Mouse (Mus musculus) embryonic facial prominence, embryonic 12.5 days (tissue): Measurements from ENCODE around the gene Klf3. TPM values are rescaled to one million over a fixed set of nuclear protein-coding genes. Genes with fewer than 3 reads are reported as not detected.

Experiments
- ATAC-seq: fragments of 200-750 bp; cut with Nextera tagmentation; 2 replicates; pipeline ENCODE4 v1.8.0; 2017; ENCODE audit not compliant: insufficient number of reproducible peaks, insufficient read depth, low FRiP score, low TSS enrichment
- H3K27ac ChIP-seq: fragments of 300-500 bp; sonication (generic); 2 replicates; pipeline ENCODE4 v1.5.1; 2016; ENCODE audit warnings: mild to moderate bottlenecking
- H3K27me3 ChIP-seq: fragments of 300-500 bp; sonication (generic); 2 replicates; pipeline ENCODE4 v1.6.1; 2016; ENCODE audit warnings: mild to moderate bottlenecking, moderate library complexity
- H3K36me3 ChIP-seq: fragments of 300-500 bp; sonication (generic); 2 replicates; pipeline ENCODE4 v1.6.1; 2016; ENCODE audit warnings: mild to moderate bottlenecking
- H3K4me1 ChIP-seq: fragments of 300-500 bp; sonication (generic); 2 replicates; pipeline ENCODE4 v1.6.1; 2016
- H3K4me2 ChIP-seq: fragments of 300-500 bp; sonication (generic); replicated peaks from 2 replicates; pipeline ENCODE4 v1.6.1; 2016; ENCODE audit warnings: mild to moderate bottlenecking, moderate library complexity
- H3K4me3 ChIP-seq: fragments of 300-500 bp; sonication (generic); 2 replicates; pipeline ENCODE4 v1.5.1; 2016; ENCODE audit warnings: mild to moderate bottlenecking
- H3K9ac ChIP-seq: fragments of 300-500 bp; sonication (generic); 2 replicates; pipeline ENCODE4 v1.6.1; 2016; ENCODE audit warnings: mild to moderate bottlenecking, moderate library complexity
- H3K9me3 ChIP-seq: fragments of 300-500 bp; sonication (generic); 2 replicates; pipeline ENCODE4 v1.6.1; 2016; ENCODE audit warnings: mild to moderate bottlenecking, moderate library complexity
- WGBS: fragments of 180-500 bp; shearing (Covaris S2); methylation state at CpG from one replicate; pipeline ENCODE4 v1.1.7; 2016; 5-methylcytosine and 5-hydroxymethylcytosine counted together
- polyA plus RNA-seq: library from polyadenylated mRNA; unstranded; fragments of >200 nt; fragmentation: Nextera tagmentation; extraction: Ambion mirVana; gene quantifications from 2 replicates; pipeline ENCODE4 v1.2.1, GENCODE M21; 2016

Klf3 gene
- 45.2 and 50.8 TPM in 2 replicates for polyA plus RNA-seq

- peaks cover 24% of the 10 kb centered on the region for H3K4me1 ChIP-seq
- peak within 1 kb of the TSS; percentile 74 for H3K4me3 ChIP-seq
- WGBS, result under 1% methylated on average over 116 of the region's 116 CpGs
- H3K36me3 ChIP-seq, result peaks cover 3% of the 10 kb centered on the region; the same call in 1 of the 2 replicates
- peak; percentile 95 for ATAC-seq
- H3K27ac ChIP-seq, result peak within 1 kb of the TSS; percentile 98
- H3K9me3 ChIP-seq, result no peaks in the 10 kb centered on the region
- peak within 1 kb of the TSS; percentile 58 for H3K4me2 ChIP-seq
- no peaks in the 10 kb centered on the region for H3K27me3 ChIP-seq
- H3K9ac ChIP-seq, result peak within 1 kb of the TSS; percentile 87
Measured at GRCm38 (mm10) chr5:64802795-64803719, at the start of gene Klf3. TSS of gene Klf3 (plus strand) at chr5:64803388.

- no peaks in the 10 kb centered on the region for H3K27me3 ChIP-seq
- no peaks in the 10 kb centered on the region for H3K36me3 ChIP-seq
- H3K4me1 ChIP-seq, result no peaks in the 10 kb centered on the region
- ATAC-seq, result no peak
- no peak overlapping the region for H3K9ac ChIP-seq
- no peak overlapping the region for H3K4me2 ChIP-seq
- no peaks in the 10 kb centered on the region for H3K9me3 ChIP-seq
- 90% methylated on average over 4 of the region's 4 CpGs for WGBS
- H3K27ac ChIP-seq, result no peak overlapping the region
- no peak overlapping the region for H3K4me3 ChIP-seq
Measured at GRCm38 (mm10) chr5:64762295-64762694, 40.9 kb upstream of the Klf3 start.

- Histone ChIP-seq H3K4me3 (no peak overlapping the region), H3K36me3 (no peaks in the 10 kb centered on the region), H3K9ac (no peak overlapping the region), H3K4me2 (no peak overlapping the region), H3K4me1 (no peaks in the 10 kb centered on the region), H3K9me3 (peaks cover 4% of the 10 kb centered on the region; the same call in 1 of the 2 replicates), H3K27me3 (no peaks in the 10 kb centered on the region), H3K27ac (no peak overlapping the region)
- ATAC-seq, result no peak
Measured at GRCm38 (mm10) chr5:64764452-64764851, 38.7 kb upstream of the Klf3 start.

GRCm38 (mm10) chr5:64765765-64766164 lies 37.4 kb upstream of the Klf3 start:
- H3K4me2 ChIP-seq, result no peak overlapping the region
- H3K27me3 ChIP-seq, result no peaks in the 10 kb centered on the region
- H3K4me3 ChIP-seq, result no peak overlapping the region
- H3K27ac ChIP-seq, result no peak overlapping the region
- H3K4me1 ChIP-seq, result no peaks in the 10 kb centered on the region
- H3K36me3 ChIP-seq, result no peaks in the 10 kb centered on the region
- WGBS, result 86% methylated on average over 1 of the region's 1 CpGs
- no peak overlapping the region for H3K9ac ChIP-seq
- peaks cover 4% of the 10 kb centered on the region; the same call in 1 of the 2 replicates for H3K9me3 ChIP-seq
- no peak for ATAC-seq

- 87% methylated on average over 2 of the region's 2 CpGs for WGBS
- H3K9ac ChIP-seq, result no peak overlapping the region
- H3K27ac ChIP-seq, result no peak overlapping the region
- H3K4me1 ChIP-seq, result no peaks in the 10 kb centered on the region
- H3K4me2 ChIP-seq, result no peak overlapping the region
- no peak for ATAC-seq
- H3K9me3 ChIP-seq, result peaks cover 4% of the 10 kb centered on the region; the same call in 1 of the 2 replicates
- H3K4me3 ChIP-seq, result no peak overlapping the region
- no peaks in the 10 kb centered on the region for H3K27me3 ChIP-seq
- no peaks in the 10 kb centered on the region for H3K36me3 ChIP-seq
Measured at GRCm38 (mm10) chr5:64766626-64767025, 36.6 kb upstream of the Klf3 start.

GRCm38 (mm10) chr5:64771619-64772018 lies 31.6 kb upstream of the Klf3 start:
- H3K27me3 ChIP-seq, result no peaks in the 10 kb centered on the region

GRCm38 (mm10) chr5:64778211-64778610 lies 25.0 kb upstream of the Klf3 start:
- no peaks in the 10 kb centered on the region for H3K9me3 ChIP-seq
- H3K4me1 ChIP-seq, result 0 out of 2 replicates have a peak, but pooled peaks cover 3% of the 10 kb centered on the region
- no peaks in the 10 kb centered on the region for H3K27me3 ChIP-seq
- WGBS, result 83% methylated on average over 5 of the region's 5 CpGs
- H3K36me3 ChIP-seq, result no peaks in the 10 kb centered on the region
- no peak overlapping the region for H3K4me3 ChIP-seq
- H3K27ac ChIP-seq, result no peak overlapping the region
- ATAC-seq, result no peak
- no peak overlapping the region for H3K4me2 ChIP-seq
- no peak overlapping the region for H3K9ac ChIP-seq

More at GRCm38 (mm10) chr5:64771619-64772018, 31.6 kb upstream of the Klf3 start:
- Histone ChIP-seq H3K9ac (no peak overlapping the region), H3K4me1 (no peaks in the 10 kb centered on the region), H3K4me2 (no peak overlapping the region), H3K9me3 (peaks cover 4% of the 10 kb centered on the region; the same call in 1 of the 2 replicates), H3K4me3 (no peak overlapping the region), H3K27ac (no peak overlapping the region), H3K36me3 (no peaks in the 10 kb centered on the region)
- 91% methylated on average over 2 of the region's 2 CpGs for WGBS
- no peak for ATAC-seq

GRCm38 (mm10) chr5:64779285-64779684 lies 23.9 kb upstream of the Klf3 start:
- Histone ChIP-seq H3K4me1 (0 out of 2 replicates have a peak, but pooled peaks cover 3% of the 10 kb centered on the region), H3K36me3 (no peaks in the 10 kb centered on the region), H3K9me3 (no peaks in the 10 kb centered on the region), H3K9ac (no peak overlapping the region), H3K27me3 (no peaks in the 10 kb centered on the region), H3K27ac (no peak overlapping the region), H3K4me3 (no peak overlapping the region), H3K4me2 (no peak overlapping the region)
- no peak for ATAC-seq
- WGBS, result 77% methylated on average over 2 of the region's 2 CpGs

- no peaks in the 10 kb centered on the region for H3K36me3 ChIP-seq
- H3K9ac ChIP-seq, result no peak overlapping the region
- no peak overlapping the region for H3K4me2 ChIP-seq
- no peaks in the 10 kb centered on the region for H3K27me3 ChIP-seq
- no peaks in the 10 kb centered on the region for H3K9me3 ChIP-seq
- 0 out of 2 replicates have a peak, but pooled peaks cover 3% of the 10 kb centered on the region for H3K4me1 ChIP-seq
- no peak overlapping the region for H3K27ac ChIP-seq
- no peak for ATAC-seq
- H3K4me3 ChIP-seq, result no peak overlapping the region
- 69% methylated on average over 7 of the region's 7 CpGs for WGBS
Measured at GRCm38 (mm10) chr5:64780778-64781177, 22.4 kb upstream of the Klf3 start.

GRCm38 (mm10) chr5:64788175-64788574 lies 15.0 kb upstream of the Klf3 start:
- WGBS, result 100% methylated on average over 1 of the region's 1 CpGs
- no peak overlapping the region for H3K4me3 ChIP-seq
- no peak for ATAC-seq
- H3K27me3 ChIP-seq, result no peaks in the 10 kb centered on the region
- H3K9ac ChIP-seq, result no peak overlapping the region
- no peaks in the 10 kb centered on the region for H3K36me3 ChIP-seq
- no peaks in the 10 kb centered on the region for H3K9me3 ChIP-seq
- H3K4me2 ChIP-seq, result no peak overlapping the region
- no peaks in the 10 kb centered on the region for H3K4me1 ChIP-seq
- H3K27ac ChIP-seq, result no peak overlapping the region

- Histone ChIP-seq H3K4me2 (no peak overlapping the region), H3K9ac (no peak overlapping the region), H3K9me3 (peaks cover 8% of the 10 kb centered on the region), H3K36me3 (peaks cover 3% of the 10 kb centered on the region; the same call in 1 of the 2 replicates), H3K27ac (no peak overlapping the region), H3K4me3 (no peak overlapping the region), H3K4me1 (no peaks in the 10 kb centered on the region), H3K27me3 (no peaks in the 10 kb centered on the region)
- no peak for ATAC-seq
- 71% methylated on average over 4 of the region's 4 CpGs for WGBS
Measured at GRCm38 (mm10) chr5:64798209-64798608, 5.0 kb upstream of the Klf3 start.

GRCm38 (mm10) chr5:64801545-64801944 lies 1.6 kb upstream of the Klf3 start:
- Histone ChIP-seq H3K4me1 (peaks cover 13% of the 10 kb centered on the region), H3K4me3 (no peak overlapping the region), H3K36me3 (peaks cover 3% of the 10 kb centered on the region; the same call in 1 of the 2 replicates), H3K9me3 (no peaks in the 10 kb centered on the region), H3K9ac (no peak overlapping the region), H3K27ac (no peak overlapping the region), H3K27me3 (no peaks in the 10 kb centered on the region), H3K4me2 (no peak overlapping the region)
- ATAC-seq, result no peak
- WGBS, result 70% methylated on average over 2 of the region's 2 CpGs
